Mouse (Mus musculus): ENCODE results near the gene Elmsan1. TPM values are rescaled to one million over a fixed set of nuclear protein-coding genes. Genes with fewer than 3 reads are reported as not detected.

The Elmsan1 gene
- total and polyA plus RNA-seq, 3 experiments, result 2.2 to 14.3 (median 5.6) TPM

GRCm38 (mm10) chr12:84205659-84206185, 13.0 kb downstream of the Elmsan1 start:
- no peaks in the 10 kb centered on the region for H3K27me3 ChIP-seq (replicated peaks)
- H3K4me1 ChIP-seq (ENCODE audit: control insufficient read depth in 1 of 2, insufficient read depth in 2 of 2), result peaks cover 28 to 89% of the 10 kb centered on the region in 2 experiments
- H3K27ac ChIP-seq (ENCODE audit: insufficient read depth, low read depth), result no peak overlapping the region
- no peak overlapping the region for H3K4me2 ChIP-seq (ENCODE audit: insufficient read depth, low read depth, poor library complexity, severe bottlenecking)
- in situ Hi-C loops (cut with MboI; ENCODE audit: low pct_ligation_motif_present, low pct_unique_long_range_greater_than_20kb, low sequenced_read_pairs), result no loop called here
- dilution Hi-C loops (cut with MboI; ENCODE audit: extremely low pct_ligation_motif_present, extremely low pct_unique_long_range_greater_than_20kb, low sequenced_read_pairs), result no loop called here
- no peak for DNase-seq (ENCODE audit: extremely low read depth)
- no peaks in the 10 kb centered on the region for H3K9me3 ChIP-seq (replicated peaks; ENCODE audit: low read length)
- peaks cover 0 to 40% of the 10 kb centered on the region in 2 experiments for H3K36me3 ChIP-seq (replicated peaks in 1 of 2; ENCODE audit: control insufficient read depth in 1 of 2, insufficient read depth in 1 of 2, low read length in 1 of 2)
- TF ChIP-seq CHD2 (IDR thresholded peaks at IDR 0.05; ENCODE audit: low read length) (no peak), TCF12 (IDR thresholded peaks at IDR 0.05; ENCODE audit: low read depth, low read length) (no peak), TBP (conservative IDR thresholded peaks at IDR 0.05; ENCODE audit: low read depth, low read length) (no peak), ZKSCAN1 (IDR thresholded peaks at IDR 0.05; ENCODE audit: borderline replicate concordance, low read depth, low read length) (no peak), PAX5 (IDR thresholded peaks at IDR 0.05; ENCODE audit: low read length) (no peak), ZC3H11A (IDR thresholded peaks at IDR 0.05; ENCODE audit: low read depth, low read length) (no peak), HCFC1 (IDR thresholded peaks at IDR 0.05; ENCODE audit: low read depth, low read length) (no peak), BHLHE40 (IDR thresholded peaks at IDR 0.05; ENCODE audit: low read depth, low read length) (no peak), USF1 (IDR thresholded peaks at IDR 0.05; ENCODE audit: low read depth, low read length) (no peak)
- H3K79me2 ChIP-seq (replicated peaks; ENCODE audit: control insufficient read depth, extremely low read depth, insufficient read depth, poor library complexity, severe bottlenecking), result 0 out of 2 replicates have a peak, but pooled peaks cover 3% of the 10 kb centered on the region
- H3K4me3 ChIP-seq (replicated peaks in 1 of 3; ENCODE audit: low read depth in 2 of 3, low read length in 2 of 3, poor library complexity in 1 of 3), result no peak overlapping the region
- H3K9ac ChIP-seq (ENCODE audit: insufficient read depth, low read depth), result no peak overlapping the region

DNA sequence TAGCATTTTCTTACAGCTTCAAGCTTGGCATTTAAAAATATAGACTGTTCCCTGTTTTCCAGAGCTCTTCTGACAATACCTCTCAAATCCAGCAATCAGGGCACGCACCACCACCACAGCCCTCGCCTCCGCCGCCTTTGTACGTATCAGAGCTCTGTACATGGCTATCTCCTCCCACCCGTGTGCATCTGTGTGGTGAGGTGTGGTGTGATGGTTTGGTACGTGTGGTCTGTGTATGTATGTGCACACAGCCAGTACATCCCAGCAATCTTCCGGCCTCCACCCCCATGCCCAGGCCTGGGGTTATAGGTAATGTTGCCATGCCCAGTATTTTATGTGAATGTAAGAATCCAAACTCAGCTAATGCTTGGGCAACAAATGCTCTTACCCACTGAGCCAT, 14.0 kb downstream of the Elmsan1 start:
- in situ Hi-C loops (cut with MboI; ENCODE audit: low pct_ligation_motif_present, low pct_unique_long_range_greater_than_20kb, low sequenced_read_pairs), result no loop called here
- dilution Hi-C loops (cut with MboI; ENCODE audit: extremely low pct_ligation_motif_present, extremely low pct_unique_long_range_greater_than_20kb, low sequenced_read_pairs), result no loop called here
- peaks cover 0 to 35% of the 10 kb centered on the region in 2 experiments for H3K36me3 ChIP-seq (replicated peaks in 1 of 2; ENCODE audit: control insufficient read depth in 1 of 2, insufficient read depth in 1 of 2, low read length in 1 of 2)

GRCm38 (mm10) chr12:84203778-84204216, 14.9 kb downstream of the Elmsan1 start:
- peaks cover 0 to 32% of the 10 kb centered on the region in 2 experiments for H3K36me3 ChIP-seq (replicated peaks in 1 of 2; ENCODE audit: control insufficient read depth in 1 of 2, insufficient read depth in 1 of 2, low read length in 1 of 2)
- no peak overlapping the region for H3K4me3 ChIP-seq (replicated peaks in 1 of 3; ENCODE audit: low read depth in 2 of 3, low read length in 2 of 3, poor library complexity in 1 of 3)
- no peak overlapping the region for H3K4me2 ChIP-seq (ENCODE audit: insufficient read depth, low read depth, poor library complexity, severe bottlenecking)
- 0 out of 2 replicates have a peak, but pooled peaks cover 3% of the 10 kb centered on the region for H3K79me2 ChIP-seq (replicated peaks; ENCODE audit: control insufficient read depth, extremely low read depth, insufficient read depth, poor library complexity, severe bottlenecking)
- H3K9me3 ChIP-seq (replicated peaks; ENCODE audit: low read length), result no peaks in the 10 kb centered on the region
- H3K9ac ChIP-seq (ENCODE audit: insufficient read depth, low read depth), result no peak overlapping the region
- no peak overlapping the region for H3K27ac ChIP-seq (ENCODE audit: insufficient read depth, low read depth)
- in situ Hi-C loops (cut with MboI; ENCODE audit: low pct_ligation_motif_present, low pct_unique_long_range_greater_than_20kb, low sequenced_read_pairs), result no loop called here
- H3K27me3 ChIP-seq (replicated peaks), result no peaks in the 10 kb centered on the region
- H3K4me1 ChIP-seq (ENCODE audit: control insufficient read depth in 1 of 2, insufficient read depth in 2 of 2), result peaks cover 22 to 72% of the 10 kb centered on the region in 2 experiments
- TF ChIP-seq ZKSCAN1 (IDR thresholded peaks at IDR 0.05; ENCODE audit: borderline replicate concordance, low read depth, low read length), result no peak
- no peak for TF ChIP-seq TCF12 (IDR thresholded peaks at IDR 0.05; ENCODE audit: low read depth, low read length)
- DNase-seq (ENCODE audit: extremely low read depth), result no peak
- dilution Hi-C loops (cut with MboI; ENCODE audit: extremely low pct_ligation_motif_present, extremely low pct_unique_long_range_greater_than_20kb, low sequenced_read_pairs), result no loop called here

More for the DNA sequence above, 14.0 kb downstream of the Elmsan1 start:
- no peak for TF ChIP-seq E2F4 (IDR thresholded peaks at IDR 0.05; ENCODE audit: insufficient replicate concordance, low read depth, low read length)
- no peak for TF ChIP-seq USF2 (conservative IDR thresholded peaks at IDR 0.05; ENCODE audit: low read depth, low read length)
- TF ChIP-seq JUN (IDR thresholded peaks at IDR 0.05; ENCODE audit: insufficient read depth, low read depth, low read length), result no peak
- no peak for TF ChIP-seq GABPA (IDR thresholded peaks at IDR 0.05; ENCODE audit: insufficient replicate concordance, low read depth, low read length)
- TF ChIP-seq SMC3 (IDR thresholded peaks at IDR 0.05; ENCODE audit: low read depth, low read length), result no peak
- no peak for TF ChIP-seq MAFK (IDR thresholded peaks at IDR 0.05; ENCODE audit: insufficient replicate concordance, low read length)
- TF ChIP-seq TCF12 (IDR thresholded peaks at IDR 0.05; ENCODE audit: low read depth, low read length), result no peak
- peaks cover 22 to 81% of the 10 kb centered on the region in 2 experiments for H3K4me1 ChIP-seq (ENCODE audit: control insufficient read depth in 1 of 2, insufficient read depth in 2 of 2)
- H3K4me3 ChIP-seq (replicated peaks in 1 of 3; ENCODE audit: low read depth in 2 of 3, low read length in 2 of 3, poor library complexity in 1 of 3), result no peak overlapping the region
- no peak for DNase-seq (ENCODE audit: extremely low read depth)
- no peak overlapping the region for H3K9ac ChIP-seq (ENCODE audit: insufficient read depth, low read depth)
- no peak overlapping the region for H3K4me2 ChIP-seq (ENCODE audit: insufficient read depth, low read depth, poor library complexity, severe bottlenecking)
- no peaks in the 10 kb centered on the region for H3K9me3 ChIP-seq (replicated peaks; ENCODE audit: low read length)
- H3K27ac ChIP-seq (ENCODE audit: insufficient read depth, low read depth), result no peak overlapping the region
- H3K27me3 ChIP-seq (replicated peaks), result no peaks in the 10 kb centered on the region
- 0 out of 2 replicates have a peak, but pooled peaks cover 3% of the 10 kb centered on the region for H3K79me2 ChIP-seq (replicated peaks; ENCODE audit: control insufficient read depth, extremely low read depth, insufficient read depth, poor library complexity, severe bottlenecking)
